Mouse (Mus musculus) embryo, embryonic 11.5 days (tissue): ENCODE data around the gene G3bp2.

Experiments used
- DNase-seq: peaks from one replicate; pipeline ENCODE4 v3.0.0-alpha.2; 2012; ENCODE audit warnings: low read depth, low spot score

G3bp2 gene

DNA sequence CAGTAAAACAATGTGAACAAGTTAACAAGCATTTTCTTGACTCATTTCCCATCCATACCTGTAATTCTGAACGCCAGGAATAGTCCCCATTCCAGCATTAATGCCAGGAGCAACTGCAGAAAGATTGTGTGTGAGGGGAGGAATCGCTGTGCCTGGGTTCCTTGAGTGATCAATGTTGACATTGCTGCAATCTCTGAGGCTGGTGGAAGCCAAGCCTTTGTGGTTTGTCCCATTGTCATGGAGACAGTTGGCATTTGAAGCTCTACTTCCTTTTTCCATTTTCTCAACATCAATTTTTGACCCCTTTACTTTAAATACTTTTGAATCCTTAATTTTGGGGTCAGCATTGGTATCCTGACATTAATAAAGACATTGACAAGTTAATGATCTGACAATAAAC, 63.6 kb downstream of the G3bp2 start:
- no peak for DNase-seq

DNA sequence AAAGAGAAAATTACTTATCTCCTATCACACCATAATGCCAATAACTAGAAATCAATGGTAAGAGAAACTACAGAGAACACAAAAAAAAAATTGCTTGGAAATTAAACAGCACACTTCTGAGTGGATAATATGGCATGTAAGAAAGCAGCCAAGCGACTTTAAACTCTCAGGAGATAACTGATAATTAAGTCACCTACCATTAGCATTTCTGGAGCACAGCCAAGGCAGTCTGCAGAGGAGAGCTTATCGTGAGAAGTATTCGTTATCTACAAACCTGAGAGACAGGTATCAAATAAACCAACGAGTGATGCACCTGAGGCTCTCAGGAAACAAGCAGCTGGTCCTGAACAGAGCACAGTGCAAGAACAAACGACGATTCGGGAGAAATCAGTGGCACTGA, 71.8 kb downstream of the G3bp2 start:
- DNase-seq = no peak

DNA sequence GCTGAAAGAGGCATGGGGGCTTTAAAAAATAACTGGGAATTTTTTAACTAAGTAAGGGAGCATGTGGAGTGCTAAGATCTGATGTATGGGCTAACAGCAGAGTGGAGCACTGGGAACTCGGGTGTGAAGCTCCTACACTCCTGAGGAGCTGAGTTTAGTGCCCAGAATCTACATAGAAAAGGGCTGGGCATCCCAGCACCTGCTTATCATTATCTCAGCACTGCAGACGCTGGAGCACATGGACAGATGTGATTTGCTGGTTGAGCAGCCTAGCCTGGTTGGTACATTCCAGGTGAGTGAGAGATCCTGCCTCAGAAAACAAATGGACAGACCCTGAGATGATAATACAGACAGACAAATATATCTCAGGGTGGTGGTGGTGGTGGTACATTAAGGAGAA, 73.7 kb downstream of the G3bp2 start:
- DNase-seq = no peak

DNA sequence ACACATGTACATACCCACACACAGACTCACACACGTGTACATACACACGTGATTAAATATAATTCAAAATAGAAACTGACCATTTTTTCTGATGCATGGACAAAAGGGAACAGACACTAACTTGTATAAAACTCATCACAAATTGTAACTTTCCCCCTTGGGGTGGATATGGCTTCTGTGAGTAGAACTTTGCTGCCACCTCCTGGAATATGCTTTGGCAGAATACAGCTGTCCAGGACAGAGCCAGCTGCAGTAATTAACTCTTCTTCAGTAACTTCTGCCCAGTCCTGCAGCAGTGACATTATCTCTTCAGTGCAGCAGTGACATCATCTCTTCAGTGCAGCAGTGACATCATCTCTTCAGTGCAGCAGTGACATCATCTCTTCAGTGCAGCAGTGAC, 80.5 kb downstream of the G3bp2 start:
- DNase-seq = no peak
